Mouse (Mus musculus): ENCODE measurements at regions not wholly inside any gene's neighbourhood (a gene's known extent, or its start where the extent isn't known, plus 50 kb on each side); places are given as distances from the start of the nearest gene placed in this dataset.

GRCm38 (mm10) chr14:46706462-46706861 lies 53.9 kb upstream of the Cdkn3 start:
- no peak for DNase-seq (ENCODE audit: low read depth, low spot score)

GRCm38 (mm10) chr14:46704316-46704751 lies 56.0 kb upstream of the Cdkn3 start:
- peak; percentile 33 for DNase-seq (ENCODE audit: low read depth, low spot score)

GRCm38 (mm10) chr14:46702669-46703435 lies 57.5 kb upstream of the Cdkn3 start:
- peak; percentile 14 for DNase-seq (ENCODE audit: low read depth, low spot score)

- DNase-seq (ENCODE audit: low read depth, low spot score) = no peak
Measured at GRCm38 (mm10) chr14:46692571-46692970, 67.8 kb upstream of the Cdkn3 start.

GRCm38 (mm10) chr14:46692067-46692466 lies 68.3 kb upstream of the Cdkn3 start:
- no peak for DNase-seq (ENCODE audit: low read depth, low spot score)

GRCm38 (mm10) chr14:46682728-46683127 lies 77.6 kb upstream of the Cdkn3 start:
- no peak for DNase-seq (ENCODE audit: low read depth, low spot score)

GRCm38 (mm10) chr14:46678935-46679334 lies 81.4 kb upstream of the Cdkn3 start:
- no peak for DNase-seq (ENCODE audit: low read depth, low spot score)

- DNase-seq (ENCODE audit: low read depth, low spot score) = no peak
Measured at GRCm38 (mm10) chr14:46671482-46672225, 88.7 kb upstream of the Cdkn3 start.

- DNase-seq (ENCODE audit: low read depth, low spot score) = peak; percentile 56
Measured at GRCm38 (mm10) chr14:46671062-46671461, 89.3 kb upstream of the Cdkn3 start.

- no peak for DNase-seq (ENCODE audit: low read depth, low spot score)
Measured at GRCm38 (mm10) chr14:46670221-46671046, 89.9 kb upstream of the Cdkn3 start.

- DNase-seq (ENCODE audit: low read depth, low spot score) = no peak
Measured at GRCm38 (mm10) chr14:46668275-46668674, 92.1 kb upstream of the Cdkn3 start.

GRCm38 (mm10) chr14:46664305-46664704 lies 96.0 kb upstream of the Cdkn3 start:
- DNase-seq (ENCODE audit: low read depth, low spot score) = no peak

- DNase-seq (ENCODE audit: low read depth, low spot score) = no peak
Measured at GRCm38 (mm10) chr14:46663529-46663928, 96.8 kb upstream of the Cdkn3 start.

GRCm38 (mm10) chr14:46661792-46662545 lies 98.4 kb upstream of the Cdkn3 start:
- DNase-seq (ENCODE audit: low read depth, low spot score) = no peak

GRCm38 (mm10) chr14:46661118-46661791 lies 99.1 kb upstream of the Cdkn3 start:
- DNase-seq (ENCODE audit: low read depth, low spot score) = peak; percentile 7

GRCm38 (mm10) chr14:46659365-46659764 lies 101.0 kb upstream of the Cdkn3 start:
- DNase-seq (ENCODE audit: low read depth, low spot score) = no peak

GRCm38 (mm10) chr14:46656249-46656648 lies 104.1 kb upstream of the Cdkn3 start:
- DNase-seq (ENCODE audit: low read depth, low spot score) = no peak

GRCm38 (mm10) chr14:46647319-46647974 lies 112.9 kb upstream of the Cdkn3 start:
- no peak for DNase-seq (ENCODE audit: low read depth, low spot score)

GRCm38 (mm10) chr14:46646673-46647318 lies 113.5 kb upstream of the Cdkn3 start:
- DNase-seq (ENCODE audit: low read depth, low spot score) = no peak
